Mouse (Mus musculus): Measurements from ENCODE around the gene Rangrf.
A peak's percentile ranks its signal among the peaks of the same experiment; 100 is the strongest.
"Not testable (repeated sequence)": the region's sequence is repeated elsewhere in the genome, so short reads cannot be mapped to it uniquely, and the experiment has no call there.

Gene Rangrf

GRCm38 (mm10) chr11:68979320-68979733 is 4.3 kb upstream of the Rangrf start:
- no peak for DNase-seq (ENCODE audit: low read depth, low spot score)

DNA sequence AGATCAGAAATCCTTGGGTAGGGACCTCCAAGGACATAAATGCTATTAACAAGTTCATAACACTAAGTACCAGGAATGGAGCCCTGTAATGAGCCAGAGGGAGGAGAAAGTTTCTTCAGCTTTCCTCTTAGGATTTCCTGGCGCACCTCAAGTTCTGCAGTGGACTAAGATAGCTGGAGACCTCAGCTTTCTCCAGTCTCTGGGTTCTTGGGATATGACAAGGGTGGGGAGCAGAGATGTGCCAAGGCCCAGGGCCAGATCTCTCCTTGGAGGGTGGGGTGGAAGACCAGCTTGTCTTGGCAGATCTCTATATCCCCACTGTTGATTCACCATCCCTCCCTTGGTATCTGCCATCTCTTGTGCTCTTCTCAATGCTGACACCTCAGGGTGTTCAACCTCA is 616 bp upstream of the Rangrf start:
- DNase-seq (ENCODE audit: low read depth, low spot score) = no peak

- no peak for DNase-seq (ENCODE audit: low read depth, low spot score)
These were observed 930 bp downstream of the Rangrf start for GRCm38 (mm10) chr11:68974059-68974450.

DNA sequence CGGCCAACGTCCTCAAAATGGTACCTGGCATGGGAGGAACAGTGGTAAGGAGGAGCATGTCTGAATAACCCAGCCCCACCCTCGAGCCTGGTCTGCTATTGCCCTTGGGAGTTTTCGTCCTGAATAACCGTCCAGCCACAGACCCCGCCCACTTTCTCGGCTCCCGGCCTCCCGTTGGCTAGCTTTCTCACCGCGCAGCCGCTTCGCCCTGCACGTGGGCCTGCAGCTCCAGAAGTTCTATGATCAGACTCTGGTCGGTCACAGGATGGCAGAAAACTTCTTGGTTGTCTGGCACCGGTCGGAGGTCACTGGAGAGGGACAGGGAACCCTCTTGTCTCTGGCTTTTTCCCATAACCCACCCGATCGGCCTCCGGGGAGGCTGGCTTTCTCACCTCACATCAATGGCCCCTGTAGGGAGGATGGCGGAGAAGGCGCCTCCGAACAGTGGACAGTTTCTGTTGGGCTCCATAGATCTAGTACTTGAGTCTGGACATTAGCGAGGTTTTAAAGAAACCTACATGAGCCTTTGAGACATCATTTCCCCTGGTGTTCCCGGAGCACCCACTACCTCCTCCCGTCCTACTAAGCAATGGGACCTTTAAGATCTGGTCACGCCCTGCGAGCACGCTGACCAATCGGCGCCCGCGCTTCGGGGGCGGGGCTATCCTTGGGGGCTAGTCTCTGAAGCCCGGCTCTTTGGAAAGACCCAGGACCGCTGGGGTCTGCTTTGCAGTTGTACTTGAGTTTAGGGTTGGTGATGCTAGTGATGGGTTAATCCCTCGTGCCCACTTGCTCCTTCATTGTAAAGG is 1.5 kb downstream of the Rangrf start:
- DNase-seq (ENCODE audit: low read depth, low spot score) = peak; percentile 73

GRCm38 (mm10) chr11:68970232-68970631 is 4.8 kb downstream of the Rangrf start:
- peak; percentile 35 for DNase-seq (ENCODE audit: low read depth, low spot score)

GRCm38 (mm10) chr11:68968752-68969151 is 6.2 kb downstream of the Rangrf start:
- no peak for DNase-seq (ENCODE audit: low read depth, low spot score)

DNA sequence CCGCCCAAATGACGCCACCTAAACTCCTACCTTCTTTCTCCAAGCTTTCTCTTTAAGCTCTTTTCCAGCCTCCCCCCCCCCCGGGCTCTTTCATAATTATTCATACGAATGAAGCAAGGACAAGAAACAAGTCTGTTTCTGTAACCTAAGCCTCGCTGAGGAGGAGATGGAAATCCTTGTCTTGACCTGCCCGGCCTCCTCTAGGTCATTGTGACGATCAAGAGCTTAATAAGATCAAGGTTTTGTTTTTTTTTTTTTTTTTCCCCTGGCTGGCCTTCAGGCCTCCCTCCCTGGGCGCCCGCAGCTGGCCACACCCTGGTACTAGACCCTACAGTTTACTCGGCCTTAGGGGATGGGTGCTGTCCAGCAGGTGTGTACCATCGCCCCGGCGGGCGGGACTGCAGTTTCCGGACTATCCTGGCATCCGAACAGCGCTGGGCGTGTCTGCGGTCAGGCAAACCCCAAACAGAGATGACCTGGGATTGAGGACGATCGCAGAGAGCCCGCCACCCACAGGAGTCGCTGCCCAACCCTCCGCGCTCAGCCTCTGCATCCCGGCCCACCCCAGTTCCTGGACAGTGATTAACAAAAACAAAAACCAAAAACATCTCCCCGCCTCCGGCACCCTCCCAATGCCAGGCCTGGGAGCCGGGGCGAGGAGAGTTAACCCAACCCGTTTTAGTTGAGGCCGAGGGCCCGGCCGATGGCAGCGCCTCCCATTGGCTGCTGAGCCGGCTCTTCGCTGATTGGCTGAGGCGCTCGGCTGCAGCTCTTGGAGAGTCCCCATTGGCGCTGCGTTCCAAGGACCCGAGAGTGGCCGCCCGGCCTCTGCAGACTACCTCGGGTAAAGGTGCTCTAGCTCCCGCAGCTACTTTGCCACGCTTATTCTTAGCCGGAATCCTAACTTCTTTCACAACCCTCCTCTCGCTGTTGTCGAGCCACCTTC is 7.4 kb downstream of the Rangrf start, which contains the start of gene Slc25a35:
Gene Slc25a35 (plus strand): TSS at position 795 of the 946 bp plus-strand sequence.
- peak; percentile 90 for DNase-seq (ENCODE audit: low read depth, low spot score)

GRCm38 (mm10) chr11:68966554-68966953 is 8.4 kb downstream of the Rangrf start:
- DNase-seq (ENCODE audit: low read depth, low spot score) = no peak

- peak; percentile 47 for DNase-seq (ENCODE audit: low read depth, low spot score)
These were observed 9.1 kb downstream of the Rangrf start for GRCm38 (mm10) chr11:68965845-68966244.

DNA sequence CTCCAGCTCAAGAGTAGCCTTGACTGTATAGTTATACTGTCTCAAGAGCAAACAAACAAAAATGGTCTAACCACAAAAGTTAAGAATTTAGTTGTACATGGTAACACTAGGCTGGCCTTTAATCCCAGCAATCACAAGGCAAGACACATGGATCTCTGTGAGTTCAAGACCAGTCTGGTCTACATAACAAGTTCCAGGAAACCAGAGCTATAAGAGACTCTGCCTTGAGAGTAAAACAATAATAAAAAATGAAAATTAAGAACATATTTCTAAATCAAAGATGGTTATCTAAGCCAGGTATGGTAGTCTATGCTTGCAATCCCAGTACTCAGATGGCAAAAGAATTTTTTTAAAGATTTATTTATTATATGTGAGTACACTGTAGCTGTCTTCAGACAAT is 9.9 kb downstream of the Rangrf start:
- DNase-seq (ENCODE audit: low read depth, low spot score) = no peak

DNA sequence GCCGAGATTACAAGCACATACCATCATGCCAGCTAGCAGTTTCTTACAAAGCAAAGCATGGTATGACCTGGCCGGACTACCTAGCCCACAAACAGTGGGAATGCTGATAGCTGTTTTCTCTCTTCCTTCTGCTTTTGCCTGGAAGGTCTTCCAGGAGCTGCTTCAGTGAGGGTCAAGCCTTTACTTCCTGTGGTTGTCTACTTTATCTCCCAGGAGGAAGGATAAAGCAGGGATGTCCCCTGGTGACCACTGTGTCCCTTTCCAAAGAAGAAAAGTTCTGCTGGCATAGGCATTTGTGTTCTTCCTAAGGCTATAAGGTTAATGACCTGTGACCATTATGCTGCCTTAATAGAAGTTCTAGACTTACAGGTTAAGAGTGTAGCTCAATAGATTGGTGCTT is 11.6 kb downstream of the Rangrf start:
- DNase-seq (ENCODE audit: low read depth, low spot score) = no peak

GRCm38 (mm10) chr11:68962159-68962558 is 12.8 kb downstream of the Rangrf start:
- not testable (repeated sequence) for DNase-seq (ENCODE audit: low read depth, low spot score)

GRCm38 (mm10) chr11:68961596-68961995 is 13.4 kb downstream of the Rangrf start:
- DNase-seq (ENCODE audit: low read depth, low spot score) = no peak

- DNase-seq (ENCODE audit: low read depth, low spot score) = no peak
These were observed 17.0 kb downstream of the Rangrf start for GRCm38 (mm10) chr11:68957971-68958370.

DNA sequence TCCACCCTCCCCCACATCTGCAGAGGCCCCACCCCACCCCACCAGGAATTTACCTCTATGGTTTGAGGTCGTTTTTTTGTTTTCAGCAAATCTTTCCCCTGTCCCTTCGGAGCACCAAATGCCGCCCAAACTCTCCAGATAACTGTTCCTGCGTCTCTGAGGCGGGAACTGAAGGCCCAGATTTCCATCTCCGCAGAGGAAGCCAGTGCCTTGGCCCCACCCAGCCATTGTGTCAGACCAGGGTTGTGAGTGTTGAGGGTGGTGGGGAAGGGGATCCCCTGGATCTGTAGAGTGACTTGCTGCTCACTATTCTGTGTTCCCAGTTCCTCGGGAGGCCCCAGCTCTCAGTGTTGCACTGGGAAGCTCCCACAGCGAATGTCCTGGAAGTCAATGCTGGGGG is 17.7 kb downstream of the Rangrf start, which contains the start of gene Arhgef15:
Gene Arhgef15 (minus strand): TSS at position 173 of the 400 bp plus-strand sequence.
- no peak for DNase-seq (ENCODE audit: low read depth, low spot score)

- no peak for DNase-seq (ENCODE audit: low read depth, low spot score)
These were observed 18.3 kb downstream of the Rangrf start for GRCm38 (mm10) chr11:68956697-68957096.

DNA sequence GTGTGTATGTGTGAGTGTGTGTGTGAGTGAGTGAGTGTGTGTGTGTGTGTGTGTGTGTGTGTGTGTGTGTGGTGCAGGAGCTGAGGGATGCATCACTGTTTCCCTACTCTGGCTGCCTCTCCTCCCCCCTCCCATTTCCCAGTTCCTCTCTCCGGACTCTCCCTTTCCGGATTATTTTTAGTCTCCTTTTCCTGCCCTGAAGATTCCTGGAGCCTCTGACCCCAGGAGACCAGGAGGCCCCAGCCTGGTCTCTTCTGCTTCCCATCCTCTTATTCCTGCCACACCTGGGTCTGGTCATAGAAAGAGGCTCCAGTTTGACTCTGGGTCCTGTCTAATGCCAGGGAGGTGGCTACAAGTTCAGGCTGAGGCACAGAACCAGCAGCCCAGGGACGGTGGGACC is 18.9 kb downstream of the Rangrf start:
- peak; percentile 28 for DNase-seq (ENCODE audit: low read depth, low spot score)

- DNase-seq (ENCODE audit: low read depth, low spot score) = no peak
These were observed 19.5 kb downstream of the Rangrf start for GRCm38 (mm10) chr11:68955473-68955872.

- no peak for DNase-seq (ENCODE audit: low read depth, low spot score)
These were observed 20.6 kb downstream of the Rangrf start for GRCm38 (mm10) chr11:68954408-68954807.

DNA sequence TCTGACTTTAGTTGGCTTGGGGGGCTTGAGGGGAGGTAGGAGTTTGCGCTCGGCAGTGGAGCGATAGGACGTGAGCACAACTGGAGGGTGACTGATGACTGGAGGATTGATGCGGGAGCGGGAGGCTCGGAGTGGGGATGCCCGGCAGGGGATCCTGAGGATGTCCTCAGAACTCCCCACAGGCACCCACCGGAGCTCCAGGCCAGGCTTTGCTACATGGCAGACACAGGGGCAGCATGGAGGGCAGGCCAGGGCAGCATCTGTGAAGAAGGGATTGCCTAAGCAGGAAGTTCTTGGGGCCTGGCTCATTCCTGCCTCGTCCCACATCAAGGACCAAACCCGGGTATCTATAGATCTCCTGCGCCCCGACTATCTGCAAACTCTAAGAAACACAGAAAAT is 21.1 kb downstream of the Rangrf start:
- no peak for DNase-seq (ENCODE audit: low read depth, low spot score)

DNA sequence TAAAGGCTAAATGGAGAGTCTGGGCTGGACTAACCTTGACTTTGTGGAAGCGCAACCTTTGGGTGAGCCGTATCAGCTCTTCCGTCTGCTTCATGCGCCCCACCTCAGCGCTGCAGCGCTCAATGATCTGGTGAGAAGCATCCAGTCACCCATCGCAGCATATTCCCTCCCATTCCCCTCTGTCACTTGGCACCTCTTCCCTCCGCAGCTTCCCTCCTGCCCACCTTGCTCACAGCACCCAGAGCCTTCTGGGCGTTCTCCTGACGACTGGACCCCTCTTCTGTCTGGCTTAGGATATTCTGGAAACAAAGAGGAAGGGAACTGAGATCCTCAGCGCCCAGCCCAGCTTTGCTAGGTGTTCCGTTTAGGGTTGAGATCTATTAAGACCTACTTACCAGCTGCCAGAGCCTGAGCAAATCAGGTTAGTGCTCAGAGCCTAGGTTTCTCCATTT is 27.4 kb downstream of the Rangrf start:
- DNase-seq (ENCODE audit: low read depth, low spot score) = no peak

DNA sequence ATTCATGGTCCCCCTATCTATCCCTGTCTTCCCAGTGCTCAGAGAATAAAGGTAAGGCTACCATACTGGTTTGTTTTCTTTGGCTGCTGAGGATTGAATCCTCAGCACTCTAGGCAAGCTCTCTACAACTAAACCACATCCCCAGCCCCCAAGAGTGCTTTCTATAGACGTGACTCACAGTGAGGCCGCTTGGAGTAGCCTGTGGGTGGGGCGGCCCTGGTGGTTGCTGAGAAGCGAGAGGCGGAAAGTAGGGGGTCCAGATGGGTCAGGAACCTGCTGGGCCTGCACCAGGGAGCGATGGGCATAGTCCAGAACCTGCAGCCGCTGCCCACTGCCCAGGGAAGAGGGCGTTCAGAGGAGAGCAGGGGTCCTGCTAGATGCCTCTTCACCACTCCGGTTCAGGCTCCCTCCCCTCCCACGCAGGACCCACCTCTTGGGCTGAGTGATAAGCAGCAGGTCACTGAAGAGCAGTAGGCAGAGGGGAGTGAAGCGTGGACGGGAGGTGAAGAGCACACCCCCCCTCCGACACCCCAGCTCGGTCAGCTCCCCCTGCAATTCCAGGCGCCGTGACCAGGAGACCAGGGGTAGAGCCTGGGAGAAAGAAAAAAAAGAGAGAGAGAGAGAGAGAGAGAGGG is 28.1 kb downstream of the Rangrf start:
- DNase-seq (ENCODE audit: low read depth, low spot score) = no peak

All from skeletal muscle tissue, adult 2 months (tissue).